Mouse (Mus musculus) CH12.LX (cell line): Measurements from ENCODE around the gene Bcas3. TPM values are rescaled to one million over a fixed set of nuclear protein-coding genes. Genes with fewer than 3 reads are reported as not detected.

Source experiments
- DNase-seq: peaks from one replicate; pipeline ENCODE4 v3.0.0-alpha.2; 2013; ENCODE audit errors: extremely low read depth
- H3K27ac ChIP-seq: 2 replicates; pipeline ENCODE4 v1.5.1; 2012; ENCODE audit warnings: low read depth, mild to moderate bottlenecking, control low read depth, moderate library complexity; ENCODE audit not compliant: insufficient read depth
- H3K27me3 ChIP-seq: replicated peaks from 2 replicates; pipeline ENCODE3; 2012; ENCODE audit warnings: inconsistent platforms
- H3K36me3 ChIP-seq, 2 experiments: replicated peaks in 1 of 2; 2 replicates each; pipeline versions ENCODE3 to v1.6.1; 2012; ENCODE audit warnings: inconsistent platforms in 1 of 2, low read length in 1 of 2, mild to moderate bottlenecking in 1 of 2, mixed read lengths in 1 of 2, moderate library complexity in 1 of 2; ENCODE audit not compliant: control insufficient read depth in 1 of 2, insufficient read depth in 1 of 2
- H3K4me1 ChIP-seq, 2 experiments: 2 replicates each; pipeline ENCODE4 v1.6.1; 2012; ENCODE audit warnings: inconsistent platforms in 1 of 2, moderate library complexity in 1 of 2; ENCODE audit not compliant: insufficient read depth in 2 of 2, control insufficient read depth in 1 of 2
- H3K4me2 ChIP-seq: 2 replicates; pipeline ENCODE4 v1.6.1; 2012; ENCODE audit warnings: low read depth, mild to moderate bottlenecking, control low read depth; ENCODE audit not compliant: poor library complexity, insufficient read depth, severe bottlenecking
- H3K4me3 ChIP-seq, 3 experiments: fragments of 150-350 bp in 1 of 3; sonication (generic) in 1 of 3; replicated peaks in 1 of 3; 2 replicates each; pipeline versions ENCODE3 to v1.5.1; 2011 to 2012; ENCODE audit warnings: low read depth in 2 of 3, low read length in 2 of 3, mild to moderate bottlenecking in 2 of 3, moderate library complexity in 2 of 3, control low read depth in 1 of 3, improper control_type of control experiment in 1 of 3, inconsistent platforms in 1 of 3, mixed read lengths in 1 of 3; ENCODE audit not compliant: poor library complexity in 1 of 3
- H3K79me2 ChIP-seq: replicated peaks from 2 replicates; pipeline ENCODE4 v1.6.1; 2012; ENCODE audit warnings: mild to moderate bottlenecking, moderate library complexity; ENCODE audit not compliant: control insufficient read depth, poor library complexity, insufficient read depth, severe bottlenecking; ENCODE audit errors: extremely low read depth
- H3K9ac ChIP-seq: 2 replicates; pipeline ENCODE4 v1.6.1; 2012; ENCODE audit warnings: low read depth, mild to moderate bottlenecking, control low read depth, moderate library complexity; ENCODE audit not compliant: insufficient read depth
- H3K9me3 ChIP-seq: replicated peaks from 2 replicates; pipeline ENCODE3; 2012; ENCODE audit warnings: low read length, inconsistent platforms, mixed read lengths
- BHLHE40 ChIP-seq: IDR thresholded peaks from 2 replicates; pipeline ENCODE4 v1.6.1; 2011; ENCODE audit warnings: mild to moderate bottlenecking, low read depth, low read length, improper control_type of control experiment
- CHD1 ChIP-seq: IDR thresholded peaks from 2 replicates; pipeline ENCODE4 v1.6.1; 2012; ENCODE audit warnings: low read depth, low read length, improper control_type of control experiment, inconsistent platforms
- CHD2 ChIP-seq: IDR thresholded peaks from 2 replicates; pipeline ENCODE4 v1.6.1; 2011; ENCODE audit warnings: low read length, improper control_type of control experiment
- CTCF ChIP-seq, 2 experiments: IDR thresholded peaks in 1 of 2; conservative IDR thresholded peaks in 1 of 2; 2 replicates each; pipeline ENCODE4 v1.5.1; 2011 to 2012; ENCODE audit warnings: low read depth in 2 of 2, low read length in 2 of 2, improper control_type of control experiment in 1 of 2, inconsistent platforms in 1 of 2, mild to moderate bottlenecking in 1 of 2, moderate library complexity in 1 of 2
- EP300 ChIP-seq: IDR thresholded peaks from 2 replicates; pipeline ENCODE4 v1.6.1; 2011; ENCODE audit warnings: low read length, improper control_type of control experiment
- ETS1 ChIP-seq: conservative IDR thresholded peaks from 2 replicates; pipeline ENCODE4 v1.6.1; 2012; ENCODE audit warnings: low read depth, mild to moderate bottlenecking, inconsistent platforms, low read length, improper control_type of control experiment, moderate library complexity
- GABPA ChIP-seq: IDR thresholded peaks from 2 replicates; pipeline ENCODE4 v1.6.1; 2012; ENCODE audit warnings: low read depth, low read length, improper control_type of control experiment, inconsistent platforms; ENCODE audit not compliant: insufficient replicate concordance
- IRF4 ChIP-seq: IDR thresholded peaks from 2 replicates; pipeline ENCODE4 v1.6.1; 2014; ENCODE audit warnings: low read depth, mild to moderate bottlenecking, inconsistent platforms, low read length, improper control_type of control experiment
- MAX ChIP-seq: IDR thresholded peaks from 2 replicates; pipeline ENCODE4 v1.6.1; 2011; ENCODE audit warnings: low read length, improper control_type of control experiment
- MAZ ChIP-seq: IDR thresholded peaks from 2 replicates; pipeline ENCODE4 v1.6.1; 2012; ENCODE audit warnings: low read depth, mild to moderate bottlenecking, inconsistent platforms, low read length, improper control_type of control experiment, moderate library complexity
- MEF2A ChIP-seq: IDR thresholded peaks from 2 replicates; pipeline ENCODE4 v1.6.1; 2014; ENCODE audit warnings: low read depth, mild to moderate bottlenecking, inconsistent platforms, low read length, improper control_type of control experiment, borderline replicate concordance
- MXI1 ChIP-seq: IDR thresholded peaks from 2 replicates; pipeline ENCODE4 v1.6.1; 2011; ENCODE audit warnings: mild to moderate bottlenecking, low read depth, low read length, improper control_type of control experiment
- MYC ChIP-seq: IDR thresholded peaks from 2 replicates; pipeline ENCODE4 v1.6.1; 2011; ENCODE audit warnings: low read depth, mild to moderate bottlenecking, improper control_type of control experiment, low read length
- NELFE ChIP-seq: IDR thresholded peaks from 2 replicates; pipeline ENCODE4 v1.6.1; 2011; ENCODE audit warnings: low read depth, low read length, improper control_type of control experiment
- NRF1 ChIP-seq: IDR thresholded peaks from 2 replicates; pipeline ENCODE4 v1.6.1; 2014; ENCODE audit warnings: low read depth, mild to moderate bottlenecking, inconsistent platforms, low read length, improper control_type of control experiment, moderate library complexity
- POLR2A ChIP-seq: IDR thresholded peaks from 2 replicates; pipeline ENCODE4 v1.6.1; 2011; ENCODE audit warnings: low read depth, mild to moderate bottlenecking, improper control_type of control experiment, low read length
- RAD21 ChIP-seq: IDR thresholded peaks from 2 replicates; pipeline ENCODE4 v1.6.1; 2011; ENCODE audit warnings: low read depth, mild to moderate bottlenecking, low read length, improper control_type of control experiment, moderate library complexity
- RCOR1 ChIP-seq: conservative IDR thresholded peaks from 2 replicates; pipeline ENCODE4 v1.6.1; 2012; ENCODE audit warnings: low read depth, mild to moderate bottlenecking, inconsistent platforms, low read length, improper control_type of control experiment
- SMC3 ChIP-seq: IDR thresholded peaks from 2 replicates; pipeline ENCODE4 v1.6.1; 2011; ENCODE audit warnings: low read depth, low read length, improper control_type of control experiment
- TCF12 ChIP-seq: IDR thresholded peaks from 2 replicates; pipeline ENCODE4 v1.6.1; 2014; ENCODE audit warnings: low read depth, mild to moderate bottlenecking, inconsistent platforms, low read length, improper control_type of control experiment
- USF2 ChIP-seq: conservative IDR thresholded peaks from 2 replicates; pipeline ENCODE4 v1.6.1; 2011; ENCODE audit warnings: low read depth, low read length, improper control_type of control experiment
- ZC3H11A ChIP-seq: IDR thresholded peaks from 2 replicates; pipeline ENCODE4 v1.6.1; 2012; ENCODE audit warnings: low read depth, mild to moderate bottlenecking, inconsistent platforms, low read length, improper control_type of control experiment
- dilution Hi-C: fragments of 300-500 bp; cut with MboI; formaldehyde crosslinking; loops from 2 replicates; pipeline ENCODE4 v1.14.3; 2020; ENCODE audit warnings: low sequenced_read_pairs; ENCODE audit not compliant: extremely low pct_unique_long_range_greater_than_20kb, extremely low pct_ligation_motif_present
- in situ Hi-C: fragments of 300-500 bp; cut with MboI; formaldehyde crosslinking; loops from 3 replicates; pipeline ENCODE4 v1.14.3; 2019; ENCODE audit warnings: low sequenced_read_pairs, low pct_ligation_motif_present, low pct_unique_long_range_greater_than_20kb, mixed read lengths
- polyA plus RNA-seq: library from polyadenylated mRNA; unstranded; fragments of >175 nt; gene quantifications from 2 replicates; pipeline ENCODE4 v1.2.1, GENCODE M21; 2012; ENCODE audit warnings: low read depth; ENCODE audit not compliant: insufficient read length
- total RNA-seq, 2 experiments: library from RNA; depleted of rRNA; stranded (reverse); fragments of 300-350 nt in 1 of 2; fragments of >200 nt in 1 of 2; gene quantifications; 2 replicates each; pipeline ENCODE4 v1.2.3; 2012 to 2014

Gene Bcas3
- total and polyA plus RNA-seq, 3 experiments = 8.2 to 21.3 (median 9.7) TPM

- peaks cover 5 to 29% of the 10 kb centered on the region in 2 experiments for H3K4me1 ChIP-seq
- TF ChIP-seq MAX = peak; percentile 65; the same call in 1 of the 2 replicates
- TF ChIP-seq CHD1 = no peak
- TF ChIP-seq MEF2A = no peak
- peak; percentile 70 for TF ChIP-seq SMC3
- TF ChIP-seq CTCF (conservative IDR thresholded peaks at IDR 0.05 in 1 of 2, IDR thresholded peaks at IDR 0.05 in 1 of 2; ENCODE audit: low read depth in 2 of 2, low read length in 2 of 2) = peak in 1 of 2 experiments; percentile 79; a peak in 2 of 4 replicates
- TF ChIP-seq CHD2 = 0 out of 2 replicates have a peak, but pooled peaks have one; percentile 35
- TF ChIP-seq MYC = no peak
- no peak; the same call in 1 of the 2 replicates for TF ChIP-seq POLR2A
- no peak for TF ChIP-seq BHLHE40
- no peak for TF ChIP-seq GABPA
- TF ChIP-seq TCF12 = 0 out of 2 replicates have a peak, but pooled peaks have one; percentile 25
- 0 out of 2 replicates have a peak, but pooled peaks have one; percentile 28 for TF ChIP-seq NELFE
- no peak for TF ChIP-seq ETS1
- TF ChIP-seq ZC3H11A = 0 out of 2 replicates have a peak, but pooled peaks have one; percentile 26
- no peak for TF ChIP-seq MXI1
- TF ChIP-seq MAZ = no peak
- no peak for TF ChIP-seq USF2
- peak; percentile 81 for TF ChIP-seq RAD21
- no peak for TF ChIP-seq EP300
- no peak for TF ChIP-seq NRF1
- 0 out of 2 replicates have a peak, but pooled peaks have one; percentile 47 for TF ChIP-seq IRF4
- TF ChIP-seq RCOR1 = no peak
- dilution Hi-C loops = no loop called here
- peak overlapping the region; percentile 3; the same call in 1 of the 2 replicates for H3K9ac ChIP-seq
- peaks cover 25% of the 10 kb centered on the region for H3K9me3 ChIP-seq
- in situ Hi-C loops = no loop called here
- no peaks in the 10 kb centered on the region for H3K79me2 ChIP-seq
- H3K36me3 ChIP-seq = no peaks in the 10 kb centered on the region
- peaks cover 61% of the 10 kb centered on the region for H3K27me3 ChIP-seq
- peak overlapping the region; percentile 37 to 42 (median 38) for H3K4me3 ChIP-seq
- H3K4me2 ChIP-seq = peak overlapping the region; percentile 64
- no peak overlapping the region for H3K27ac ChIP-seq
- DNase-seq = peak; percentile 45
Observed at GRCm38 (mm10) chr11:85844144-85844965, 491.4 kb downstream of the Bcas3 start.
